Mouse (Mus musculus): ENCODE results near the gene Pkmyt1.
"Not testable (repeated sequence)": the region's sequence is repeated elsewhere in the genome, so short reads cannot be mapped to it uniquely, and the experiment has no call there.

The Pkmyt1 gene

DNA sequence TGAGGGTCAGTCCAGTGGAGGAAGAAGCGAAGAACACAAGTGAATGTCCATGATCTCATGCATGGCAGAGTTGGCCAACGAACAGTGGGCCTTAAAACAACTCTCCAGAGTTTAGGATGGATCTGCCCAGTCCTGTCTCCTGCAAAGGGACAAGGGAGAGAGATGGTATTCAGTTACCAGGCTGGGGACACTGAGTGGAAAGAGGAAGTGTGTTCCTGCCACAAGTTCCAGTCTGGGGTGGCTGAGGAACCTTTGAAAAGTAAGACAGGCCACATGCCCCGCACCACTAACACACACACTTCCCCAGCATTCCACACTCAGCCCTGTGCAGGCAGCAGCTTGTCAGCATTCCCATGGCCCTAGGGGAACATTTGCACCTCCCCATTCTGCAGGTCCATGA lies 20.6 kb downstream of the Pkmyt1 start:
- no peak for DNase-seq (ENCODE audit: inconsistent age in 2 of 2, low spot score in 1 of 2)

DNA sequence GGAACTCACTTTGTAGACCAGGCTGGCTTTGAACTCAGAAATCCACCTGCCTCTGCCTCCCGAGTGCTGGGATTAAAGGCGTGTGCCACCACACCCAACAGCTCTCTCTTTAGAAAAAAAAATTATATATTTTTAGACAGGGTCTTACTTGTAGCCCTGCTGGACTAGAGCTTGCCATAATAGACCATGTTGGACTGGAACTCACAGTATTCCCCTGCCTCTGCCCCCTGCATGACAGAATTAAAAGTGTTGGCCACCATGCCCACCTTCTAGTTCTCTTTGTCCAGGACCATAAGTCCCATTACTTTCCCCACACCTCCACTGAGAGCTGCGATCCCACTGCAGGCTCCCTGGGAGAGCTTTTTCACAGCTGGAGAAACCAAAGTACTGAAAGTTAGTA lies 21.3 kb downstream of the Pkmyt1 start:
- DNase-seq (ENCODE audit: inconsistent age in 2 of 2, low spot score in 1 of 2): no peak

DNA sequence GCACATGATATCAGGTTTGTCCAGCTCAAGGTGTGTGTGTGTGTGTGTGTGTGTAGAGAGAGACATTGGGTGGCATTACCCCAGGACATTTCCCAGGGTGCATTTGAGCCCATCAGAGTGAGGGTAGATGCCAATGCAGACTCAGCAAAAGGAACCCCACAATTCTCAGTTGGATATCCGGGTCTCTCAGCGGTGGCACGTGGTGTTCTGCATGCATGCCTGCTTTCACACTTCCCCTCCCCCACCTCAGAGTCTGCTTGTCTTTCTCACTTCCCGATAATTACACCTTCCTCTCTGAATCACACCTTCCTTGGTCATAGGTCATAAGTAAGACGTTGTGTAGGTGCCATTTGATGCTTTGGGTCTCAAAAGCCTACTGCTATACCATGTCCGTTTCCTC lies 21.9 kb downstream of the Pkmyt1 start:
- DNase-seq (ENCODE audit: inconsistent age in 2 of 2, low spot score in 1 of 2): no peak

DNA sequence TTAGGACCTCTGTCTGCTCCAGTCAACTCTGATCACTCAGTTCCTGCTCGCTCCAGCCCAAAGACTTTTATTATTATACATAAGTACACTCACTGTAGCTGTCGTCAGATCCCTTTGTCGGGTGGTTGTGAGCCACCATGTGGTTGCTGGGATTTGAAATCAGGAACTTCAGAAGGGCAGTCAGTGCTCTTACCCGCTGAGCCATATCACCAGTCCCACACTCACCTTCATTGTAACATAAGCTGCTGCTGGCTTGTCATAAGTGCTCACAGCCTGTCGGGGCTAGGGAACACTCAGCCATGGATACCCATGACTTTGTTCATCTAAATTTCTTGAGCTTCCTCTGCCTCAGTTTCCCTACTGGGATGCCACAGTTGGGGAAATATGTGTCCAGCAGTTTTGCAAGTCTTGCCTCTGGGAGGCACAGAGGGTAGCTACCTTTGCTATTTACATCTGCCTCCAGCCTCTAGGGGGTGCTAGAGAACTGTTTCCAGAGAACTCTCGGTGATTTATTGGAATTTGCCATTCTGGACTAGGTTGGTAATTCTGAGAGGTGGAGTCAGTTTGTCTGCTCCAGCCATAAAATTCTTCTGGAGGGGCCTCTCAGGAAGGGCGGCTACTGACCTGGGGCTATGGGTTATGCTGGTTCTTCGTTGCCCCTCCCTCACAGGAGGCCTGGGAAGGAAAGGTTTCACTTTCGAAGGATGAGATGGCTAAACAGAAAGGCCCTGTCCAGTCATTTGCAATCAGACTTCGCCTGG lies 22.7 kb downstream of the Pkmyt1 start:
- peak; percentile 80 to 96 for DNase-seq (ENCODE audit: inconsistent age in 2 of 2, low spot score in 1 of 2)

DNA sequence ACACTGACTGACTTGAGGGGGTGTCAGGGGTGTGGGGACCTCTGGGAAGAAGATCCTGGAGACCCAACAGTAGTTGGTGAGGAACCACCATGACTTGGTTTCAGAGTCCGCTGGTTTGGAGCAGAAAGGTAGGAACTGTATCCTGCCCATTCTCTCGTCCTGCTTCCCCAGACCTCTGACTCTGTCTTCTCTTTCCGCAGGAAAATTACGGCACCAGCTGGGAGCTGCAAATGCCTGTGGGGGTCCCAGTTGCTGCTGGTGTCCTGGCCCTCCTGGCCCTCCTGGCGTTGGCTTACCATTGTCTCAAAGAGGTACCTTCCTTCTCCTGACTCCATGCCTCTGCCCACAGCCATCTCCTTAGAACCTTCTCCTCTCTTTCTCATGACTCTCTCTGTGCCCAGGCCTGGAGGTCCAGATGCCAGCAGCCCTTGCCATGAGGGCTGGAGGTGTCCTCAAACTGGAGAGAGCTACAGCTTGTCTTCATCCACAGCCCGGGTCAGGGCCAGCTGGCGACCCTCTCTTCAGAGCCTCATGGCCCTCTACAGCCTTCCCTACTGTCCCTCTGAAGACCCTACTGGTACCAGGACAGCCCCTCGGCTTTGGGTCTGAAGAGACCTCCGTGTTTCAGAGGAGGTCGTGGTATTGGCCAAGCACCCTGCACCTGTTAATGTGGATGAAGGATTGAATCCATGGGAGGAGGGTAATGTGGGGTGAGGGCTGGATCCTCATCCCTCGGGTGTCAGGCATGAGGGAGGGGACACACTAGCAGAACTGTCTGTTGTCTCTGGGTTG lies 23.5 kb downstream of the Pkmyt1 start:
- DNase-seq (ENCODE audit: inconsistent age in 2 of 2, low spot score in 1 of 2): no peak

DNA sequence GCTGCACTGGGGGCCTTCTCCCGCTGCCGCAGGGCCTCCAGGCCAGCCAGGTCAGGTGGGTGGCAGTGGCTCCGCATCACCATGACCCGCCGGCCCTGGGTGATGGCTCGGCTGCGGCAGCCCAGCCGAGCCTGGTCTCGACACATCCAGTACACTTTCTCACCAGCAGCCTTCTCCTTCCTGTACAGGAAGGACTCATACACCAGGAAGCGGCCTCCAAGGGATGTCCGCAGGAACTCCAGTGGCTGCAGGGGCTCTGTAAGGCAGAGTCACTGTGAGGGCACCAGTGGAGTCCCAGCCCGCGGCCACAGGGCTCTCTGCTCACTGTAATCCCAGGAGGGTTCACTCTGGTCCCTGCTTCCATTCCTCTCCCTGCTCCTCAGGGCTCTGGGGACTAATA lies 29.6 kb downstream of the Pkmyt1 start:
- no peak for DNase-seq (ENCODE audit: inconsistent age in 2 of 2, low spot score in 1 of 2)

DNA sequence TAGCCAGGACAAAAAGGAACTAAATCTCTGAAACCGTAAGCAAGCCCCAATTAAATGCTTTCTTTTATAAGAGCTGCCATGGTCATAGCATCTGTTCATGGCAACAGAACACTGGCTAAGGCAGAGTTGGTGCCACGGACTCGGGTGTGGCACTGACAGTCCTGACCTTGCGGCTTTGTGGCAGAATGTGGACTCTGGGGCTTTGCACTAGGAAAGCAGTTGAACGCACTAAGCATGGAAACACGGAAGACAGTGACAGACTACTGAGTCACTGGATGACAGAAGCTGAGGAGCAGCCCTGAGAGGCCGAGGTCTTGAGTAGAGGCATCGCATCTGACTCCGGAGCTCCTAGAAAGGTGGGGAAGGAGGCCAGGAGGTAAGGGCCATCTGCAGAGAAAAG lies 31.4 kb downstream of the Pkmyt1 start:
- DNase-seq (ENCODE audit: inconsistent age in 2 of 2, low spot score in 1 of 2): no peak

DNA sequence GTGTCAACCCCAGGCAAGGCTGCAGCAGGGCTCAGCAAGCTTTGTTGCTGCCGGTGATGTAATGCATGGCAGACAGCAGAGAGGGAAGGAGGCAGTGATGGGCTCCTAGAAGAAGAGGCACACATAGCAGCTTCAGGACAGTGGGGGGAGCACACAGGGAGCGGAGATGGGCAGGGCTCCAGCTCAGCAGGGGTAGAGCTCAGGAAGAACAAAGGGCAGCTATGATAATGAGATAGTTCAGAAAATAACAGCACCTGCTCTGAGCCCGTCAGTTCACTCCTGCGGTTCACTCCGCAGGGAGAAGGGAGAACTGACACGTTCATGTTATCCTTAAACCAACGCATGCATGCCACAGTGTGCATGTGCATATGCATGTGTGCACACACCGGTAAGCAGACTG lies 32.7 kb downstream of the Pkmyt1 start:
- no peak for DNase-seq (ENCODE audit: inconsistent age in 2 of 2, low spot score in 1 of 2)

DNA sequence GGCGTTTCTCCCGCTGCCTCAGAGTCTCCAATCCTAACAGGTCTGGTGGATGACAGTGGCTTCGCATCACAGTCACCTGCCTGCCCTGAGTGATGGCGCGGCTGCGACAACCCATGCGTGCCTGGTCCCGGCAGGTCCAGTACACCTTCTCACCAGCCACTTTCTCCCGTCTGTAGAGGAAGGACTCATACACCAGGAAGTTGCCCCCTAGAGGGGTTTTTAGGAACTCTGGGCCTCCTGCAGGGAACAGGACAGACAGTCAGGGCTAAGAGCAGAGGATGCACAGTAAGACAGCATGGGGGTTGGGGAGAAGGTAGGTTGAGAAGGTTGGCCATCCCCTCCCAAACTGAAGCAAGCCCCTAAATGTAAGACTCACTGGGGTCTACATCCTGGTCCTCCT lies 34.1 kb downstream of the Pkmyt1 start:
- DNase-seq (ENCODE audit: inconsistent age in 2 of 2, low spot score in 1 of 2): no peak

DNA sequence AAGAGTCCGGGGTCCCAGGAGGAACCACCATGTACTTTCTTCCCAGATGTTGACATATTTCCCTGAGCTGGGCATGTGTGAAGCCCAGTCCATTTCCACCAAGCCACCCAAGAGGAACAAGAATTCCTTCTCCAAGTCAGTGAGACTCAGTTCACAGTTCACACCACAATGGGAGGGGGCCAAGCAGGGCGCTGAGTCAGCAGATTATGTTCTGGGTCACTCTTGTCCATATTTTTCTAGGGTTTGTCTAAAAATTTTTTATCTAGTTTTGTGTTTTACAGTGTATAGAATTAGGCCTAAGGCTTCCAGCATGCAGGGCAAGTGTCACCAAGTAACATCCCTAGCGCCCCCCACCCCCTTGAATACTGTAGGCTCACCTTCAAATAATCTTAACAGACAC lies 35.0 kb downstream of the Pkmyt1 start:
- no peak for DNase-seq (ENCODE audit: inconsistent age in 2 of 2, low spot score in 1 of 2)

DNA sequence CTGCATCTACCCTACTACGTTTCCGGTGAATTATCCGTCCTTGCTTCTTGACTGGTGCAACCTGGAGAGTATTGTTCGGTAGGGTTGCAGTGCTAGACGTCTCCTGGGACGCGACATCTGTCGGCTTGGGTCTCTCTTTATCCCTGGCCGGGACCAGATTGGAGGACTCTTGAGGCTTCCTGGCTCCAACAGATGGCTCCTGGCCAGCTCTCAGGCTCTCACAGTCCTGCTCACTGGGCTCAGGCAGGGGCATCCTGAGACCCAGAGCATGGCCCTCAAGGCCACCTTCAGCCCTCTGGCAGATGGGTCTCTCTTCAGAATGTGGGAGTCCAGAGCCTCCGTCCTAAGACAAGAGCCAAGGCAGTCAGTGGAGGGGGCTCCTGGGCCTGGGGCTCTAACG lies 36.8 kb downstream of the Pkmyt1 start:
- DNase-seq (ENCODE audit: inconsistent age in 2 of 2, low spot score in 1 of 2): no peak

DNA sequence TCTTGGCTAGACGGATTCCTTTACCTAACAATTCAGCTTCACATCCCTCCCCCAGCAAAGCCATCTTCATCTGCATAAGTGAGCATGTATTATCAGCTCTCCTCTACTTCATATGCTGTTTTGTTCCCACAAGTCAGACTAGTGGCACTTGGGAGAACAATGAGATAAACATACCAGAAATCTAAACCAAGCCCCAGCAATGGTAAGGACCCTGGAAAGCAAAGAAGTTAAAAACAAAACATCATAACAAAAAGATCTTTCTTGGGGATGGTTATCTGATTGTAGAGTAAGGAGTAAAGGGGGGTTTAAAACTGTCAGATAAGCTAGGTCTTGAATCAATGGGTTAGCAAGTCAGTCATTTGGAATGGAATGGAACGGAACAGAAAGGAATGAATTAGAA lies 44.4 kb downstream of the Pkmyt1 start:
- DNase-seq (ENCODE audit: inconsistent age in 2 of 2, low spot score in 1 of 2): peak in 1 of 2 experiments; percentile 45

DNA sequence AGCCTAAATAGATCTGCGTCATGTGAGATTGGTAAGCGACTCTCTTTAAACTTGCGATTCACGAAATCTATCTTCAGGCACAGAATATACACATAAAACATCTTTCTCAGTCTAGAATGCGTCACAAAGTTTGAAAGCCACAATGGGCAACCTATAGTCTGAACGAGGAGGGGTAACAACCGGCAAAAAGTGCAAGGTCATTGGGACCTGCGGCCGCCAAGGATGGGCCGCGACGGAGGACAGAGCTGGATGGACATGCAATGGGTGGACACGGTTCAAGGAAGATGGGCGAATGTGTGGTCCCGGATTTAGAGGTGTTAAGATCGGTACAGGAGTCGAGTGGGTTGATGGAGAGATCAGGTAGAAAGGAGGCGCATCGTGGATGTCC lies 44.8 kb downstream of the Pkmyt1 start:
- DNase-seq (ENCODE audit: inconsistent age in 2 of 2, low spot score in 1 of 2): no peak

DNA sequence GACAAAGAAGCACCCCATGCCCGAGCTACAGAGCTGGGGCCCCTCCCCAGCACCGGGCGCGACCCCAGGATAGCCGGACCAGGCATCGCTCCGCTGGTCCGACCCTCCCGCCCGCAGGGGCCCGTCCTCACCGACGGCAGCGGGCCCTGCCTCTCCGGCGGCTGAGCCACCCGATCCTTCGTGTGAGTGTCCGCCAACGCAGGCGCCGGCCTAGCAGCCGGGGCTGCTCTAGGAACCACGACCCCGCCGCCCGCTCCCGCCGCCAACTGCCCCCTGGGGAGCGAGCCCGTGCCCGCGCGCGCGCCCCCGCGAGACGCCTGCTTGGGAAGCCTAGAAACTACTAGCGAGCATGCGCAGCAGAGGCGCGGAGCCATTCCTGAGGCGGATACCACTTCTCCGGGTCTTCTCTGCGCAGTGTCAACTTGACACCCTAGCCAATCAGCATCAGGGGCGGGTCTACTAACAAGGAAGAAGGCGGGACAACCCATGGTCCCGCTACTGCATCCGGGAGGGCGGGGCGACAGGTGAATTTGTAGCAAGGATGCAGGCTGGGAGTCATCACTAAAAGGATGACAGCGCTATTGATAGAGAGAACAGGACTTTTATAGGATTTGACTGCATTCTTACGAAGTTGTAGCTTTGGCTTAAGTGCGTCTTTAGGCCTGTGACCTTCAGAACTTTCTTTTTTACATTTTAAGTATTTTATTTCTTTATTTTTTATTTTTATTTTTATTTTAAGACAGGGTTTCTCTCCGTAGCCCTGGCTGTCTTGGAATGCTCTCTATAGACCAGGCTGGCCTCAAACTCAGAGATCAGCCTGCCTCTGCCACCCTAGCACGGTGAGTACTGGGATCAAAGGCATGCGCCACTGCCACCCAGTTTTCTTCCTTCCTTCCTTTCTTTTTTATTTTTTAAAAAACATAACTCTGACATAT lies 45.4 kb downstream of the Pkmyt1 start, which contains the start of gene Flywch1:
Flywch1 (minus strand) TSS at position 319 of the 935 bp plus-strand sequence.
- peak; percentile 98 to 99 for DNase-seq (ENCODE audit: inconsistent age in 2 of 2, low spot score in 1 of 2)

DNA sequence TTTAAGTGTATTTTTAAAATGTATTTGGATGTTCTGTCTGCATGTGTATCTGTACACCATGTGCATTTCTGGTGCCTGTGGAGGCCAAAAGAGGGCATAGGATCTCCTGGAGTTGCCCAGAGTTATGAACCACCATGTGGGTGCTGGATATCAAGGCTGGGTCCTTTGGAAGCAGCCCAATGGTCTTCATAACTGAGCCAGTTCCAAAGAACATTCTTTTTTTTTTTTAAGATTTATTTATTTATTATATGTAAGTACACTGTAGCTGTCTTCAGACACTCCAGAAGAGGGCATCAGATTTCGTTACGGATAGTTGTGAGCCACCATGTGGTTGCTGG lies 46.1 kb downstream of the Pkmyt1 start:
- not testable (repeated sequence) for DNase-seq (ENCODE audit: inconsistent age in 2 of 2, low spot score in 1 of 2)

DNA sequence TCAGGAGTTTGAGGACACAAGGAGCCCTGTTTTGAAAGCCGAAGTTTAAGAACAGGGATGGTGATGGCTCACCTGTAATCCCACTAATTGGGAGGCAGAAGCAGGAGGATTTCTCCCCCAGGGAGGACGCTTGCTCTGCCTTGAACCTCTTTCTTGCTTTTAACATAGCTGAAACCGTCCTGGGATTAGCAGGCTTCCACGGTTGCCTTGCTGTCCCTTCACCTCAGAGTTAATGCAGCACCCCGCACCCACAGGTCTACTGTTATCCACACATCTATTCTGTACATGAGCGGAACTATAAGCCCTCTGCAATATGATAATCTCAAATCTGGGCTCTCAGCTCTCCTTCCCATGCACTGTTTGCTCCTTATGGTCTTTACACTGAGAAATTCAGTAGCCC lies 47.5 kb downstream of the Pkmyt1 start:
- DNase-seq (ENCODE audit: inconsistent age in 2 of 2, low spot score in 1 of 2): peak in 1 of 2 experiments; percentile 46

DNA sequence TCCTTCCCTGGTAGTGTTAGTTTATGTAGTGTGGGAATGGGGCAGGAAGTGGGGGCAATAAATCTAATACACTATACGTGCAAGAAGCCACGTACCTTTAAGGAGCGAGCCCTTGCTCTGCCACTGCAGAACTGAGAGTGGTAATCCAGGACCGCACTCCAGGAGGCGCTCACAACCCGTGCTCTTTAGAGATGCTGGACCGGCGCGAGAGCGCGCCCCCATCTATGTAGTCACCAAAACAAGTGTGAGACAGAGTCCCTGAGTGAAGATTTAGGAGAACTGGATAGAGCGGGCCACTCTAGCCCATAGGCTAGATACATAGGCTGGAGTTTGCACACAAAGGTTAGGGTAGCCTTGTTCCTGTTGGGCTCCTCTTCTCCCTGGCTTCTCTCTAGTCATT lies 48.0 kb downstream of the Pkmyt1 start:
- peak; percentile 89 to 96 for DNase-seq (ENCODE audit: inconsistent age in 2 of 2, low spot score in 1 of 2)

DNA sequence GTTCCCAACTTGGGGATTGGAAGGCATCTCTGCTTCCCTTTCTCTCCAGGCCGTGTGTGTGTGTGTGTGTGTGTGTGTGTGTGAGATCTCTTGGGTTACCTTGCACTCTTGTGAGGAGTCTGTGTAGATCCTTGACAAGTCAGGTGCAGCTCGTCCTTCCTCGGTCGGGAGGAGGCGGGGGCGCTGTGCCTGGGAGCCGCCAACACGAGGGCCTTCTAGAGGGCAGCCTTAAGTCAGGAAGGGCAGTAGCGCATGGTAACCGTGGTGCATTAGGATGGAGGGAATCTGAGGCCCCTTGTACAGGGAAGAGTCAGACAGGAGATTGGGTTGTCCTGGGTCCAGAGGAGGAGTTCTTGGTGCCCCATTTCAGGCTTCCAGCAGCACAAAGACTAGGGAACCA lies 50.1 kb downstream of the Pkmyt1 start:
- peak in 1 of 2 experiments; percentile 42 for DNase-seq (ENCODE audit: inconsistent age in 2 of 2, low spot score in 1 of 2)

DNA sequence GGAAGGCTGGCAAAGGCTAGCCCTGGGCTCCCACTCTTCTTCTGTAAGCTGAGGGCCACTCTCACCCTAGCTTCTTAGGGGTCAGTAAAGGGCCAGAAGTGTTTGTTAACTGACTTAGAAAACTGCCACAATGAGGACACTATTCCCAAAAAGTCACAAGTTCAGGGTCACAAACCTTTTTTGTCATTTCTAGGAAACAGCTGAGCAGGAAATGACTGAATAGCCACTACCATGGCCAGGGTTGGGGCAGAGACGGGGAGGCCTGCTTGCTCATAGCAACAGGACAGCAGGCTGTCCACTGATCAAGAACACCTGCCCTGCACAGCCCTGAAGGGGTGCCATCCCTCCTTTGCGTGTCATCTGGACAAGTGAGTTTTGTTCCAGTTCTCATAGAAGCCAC lies 51.0 kb downstream of the Pkmyt1 start:
- DNase-seq (ENCODE audit: inconsistent age in 2 of 2, low spot score in 1 of 2): peak in 1 of 2 experiments; percentile 72

DNA sequence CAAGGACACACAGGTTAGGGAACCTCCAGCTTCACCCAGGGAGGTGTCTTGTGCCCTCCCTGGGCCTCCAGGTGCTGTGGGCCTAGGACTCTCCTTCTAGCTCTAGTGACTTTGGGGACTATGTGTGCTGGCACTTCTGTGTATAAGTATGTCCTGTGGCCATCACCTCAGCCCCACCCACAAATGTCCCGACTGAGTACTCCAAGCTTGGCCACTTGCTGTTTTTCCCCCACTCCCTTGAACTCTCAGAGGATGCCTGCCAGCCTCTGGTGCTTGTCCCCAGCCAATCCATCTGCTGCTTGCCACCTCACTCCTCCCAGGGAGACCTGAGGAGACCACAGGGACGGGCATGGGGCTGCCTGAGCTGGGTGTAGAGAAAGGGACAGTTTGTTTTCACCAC lies 52.3 kb downstream of the Pkmyt1 start:
- DNase-seq (ENCODE audit: inconsistent age in 2 of 2, low spot score in 1 of 2): no peak

DNA sequence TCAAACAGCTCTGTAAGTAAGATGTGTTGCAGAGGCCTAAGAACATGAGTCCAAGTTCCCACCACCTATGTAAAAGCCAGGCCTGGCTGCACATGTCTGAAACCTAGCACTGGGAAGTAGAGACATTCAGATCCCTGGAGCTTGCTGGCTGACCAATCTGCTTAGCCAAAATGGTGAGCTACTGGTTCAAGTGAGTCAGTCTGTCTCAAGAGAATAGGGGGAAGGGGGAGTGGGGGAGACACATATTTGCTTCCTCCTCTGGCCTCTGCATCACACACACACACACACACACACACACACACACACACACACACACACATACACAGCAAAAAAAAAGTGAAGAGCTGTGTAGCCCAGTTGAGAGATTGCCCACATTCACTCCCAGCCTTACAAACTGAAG lies 57.2 kb downstream of the Pkmyt1 start:
- DNase-seq (ENCODE audit: inconsistent age in 2 of 2, low spot score in 1 of 2): no peak
